Mouse (Mus musculus) c-Kit-positive CD71-positive TER-119-negative erythroid progenitor cells, embryonic 14.5 days (primary cell): Measurements from ENCODE around the gene Mcoln3.

ENCODE experiments used
- DNase-seq: peaks from one replicate; pipeline ENCODE4 v3.0.0-alpha.2; 2013; ENCODE audit warnings: low read depth

Gene Mcoln3

GRCm38 (mm10) chr3:146134834-146135233 lies 17.6 kb downstream of the Mcoln3 start:
- DNase-seq = no peak

GRCm38 (mm10) chr3:146135417-146135816 lies 18.2 kb downstream of the Mcoln3 start:
- DNase-seq = no peak

- DNase-seq = no peak
These were observed 19.2 kb downstream of the Mcoln3 start for GRCm38 (mm10) chr3:146136422-146136821.

- DNase-seq = no peak
These were observed 23.0 kb downstream of the Mcoln3 start for GRCm38 (mm10) chr3:146140276-146140675.

- no peak for DNase-seq
These were observed 25.3 kb downstream of the Mcoln3 start for GRCm38 (mm10) chr3:146142523-146142922.

- no peak for DNase-seq
These were observed 28.3 kb downstream of the Mcoln3 start for GRCm38 (mm10) chr3:146145501-146145900.

- DNase-seq = no peak
These were observed 28.9 kb downstream of the Mcoln3 start for GRCm38 (mm10) chr3:146146131-146146530.

GRCm38 (mm10) chr3:146149156-146150057 lies 32.2 kb downstream of the Mcoln3 start, which contains the start of gene Mcoln2:
TSS of gene Mcoln2 (plus strand) at chr3:146149833.
- no peak for DNase-seq

- DNase-seq = no peak
These were observed 32.8 kb downstream of the Mcoln3 start for GRCm38 (mm10) chr3:146150058-146150400.

GRCm38 (mm10) chr3:146150560-146150959 lies 33.3 kb downstream of the Mcoln3 start:
- no peak for DNase-seq

- no peak for DNase-seq
These were observed 34.1 kb downstream of the Mcoln3 start for GRCm38 (mm10) chr3:146151328-146151727.

GRCm38 (mm10) chr3:146151755-146152154 lies 34.5 kb downstream of the Mcoln3 start:
- DNase-seq = no peak

GRCm38 (mm10) chr3:146152348-146152747 lies 35.1 kb downstream of the Mcoln3 start:
- no peak for DNase-seq

GRCm38 (mm10) chr3:146152913-146153312 lies 35.7 kb downstream of the Mcoln3 start:
- no peak for DNase-seq

GRCm38 (mm10) chr3:146153862-146154611 lies 36.8 kb downstream of the Mcoln3 start:
- no peak for DNase-seq

- DNase-seq = no peak
These were observed 38.7 kb downstream of the Mcoln3 start for GRCm38 (mm10) chr3:146155628-146156576.

- DNase-seq = no peak
These were observed 39.6 kb downstream of the Mcoln3 start for GRCm38 (mm10) chr3:146156811-146157210.

- DNase-seq = no peak
These were observed 40.8 kb downstream of the Mcoln3 start for GRCm38 (mm10) chr3:146158039-146158438.

GRCm38 (mm10) chr3:146159360-146159759 lies 42.1 kb downstream of the Mcoln3 start:
- DNase-seq = no peak

GRCm38 (mm10) chr3:146162197-146162596 lies 44.9 kb downstream of the Mcoln3 start:
- no peak for DNase-seq

GRCm38 (mm10) chr3:146169356-146169755 lies 52.1 kb downstream of the Mcoln3 start:
- DNase-seq = no peak

GRCm38 (mm10) chr3:146173030-146173429 lies 55.8 kb downstream of the Mcoln3 start:
- no peak for DNase-seq
